Mouse (Mus musculus) ES-CJ7 (cell line): ENCODE measurements around the gene Arfip2.

Source experiments
- DNase-seq: peaks from one replicate; pipeline ENCODE4 v3.0.0; 2011; ENCODE audit warnings: low read depth, low spot score

The Arfip2 gene

GRCm38 (mm10) chr7:105640233-105640893 lies at the start of gene Arfip2, which contains the start of gene Gm45799:
Gene Arfip2 (minus strand): TSS chr7:105640416.
Gene Gm45799 (plus strand): TSS chr7:105640552.
- DNase-seq: peak; percentile 97

- peak; percentile 63 for DNase-seq
These were observed 45.5 kb upstream of the Arfip2 start for GRCm38 (mm10) chr7:105685541-105686197.

GRCm38 (mm10) chr7:105650639-105651435 lies 10.6 kb upstream of the Arfip2 start, which contains the start of gene Dnhd1:
Gene Dnhd1 (plus strand): TSS chr7:105650827.
- peak; percentile 90 for DNase-seq

- DNase-seq: no peak
These were observed 1.7 kb upstream of the Arfip2 start for GRCm38 (mm10) chr7:105641936-105642335.

GRCm38 (mm10) chr7:105640894-105641255 lies 659 bp upstream of the Arfip2 start:
- DNase-seq: no peak

DNA sequence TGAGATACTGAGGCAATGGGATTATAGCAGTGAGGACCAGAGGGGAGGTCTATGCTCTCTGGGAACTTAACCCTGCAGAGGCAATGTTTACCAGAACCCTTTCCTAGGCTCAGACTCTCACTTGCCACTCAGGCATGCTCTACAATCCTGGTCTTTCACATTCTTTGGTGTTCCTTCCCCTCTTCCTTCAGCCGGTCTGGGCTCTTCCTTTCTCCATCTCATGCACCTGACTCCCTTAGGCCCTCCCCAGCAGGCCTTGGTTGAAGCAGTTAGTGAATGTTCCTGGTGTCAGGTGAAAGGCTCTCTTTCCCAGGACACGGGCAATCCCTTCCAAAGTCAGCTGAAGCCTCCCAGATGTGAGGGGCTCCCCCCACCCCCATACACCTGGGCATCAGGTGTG lies 460 bp downstream of the Arfip2 start, which contains the start of gene Timm10b:
Gene Timm10b (plus strand): TSS at position 301 of the 400 bp plus-strand sequence.
- no peak for DNase-seq

- DNase-seq: no peak
These were observed 912 bp downstream of the Arfip2 start for GRCm38 (mm10) chr7:105639304-105639703.

- DNase-seq: no peak
These were observed 1.4 kb downstream of the Arfip2 start for GRCm38 (mm10) chr7:105638776-105639175.

- DNase-seq: no peak
These were observed 4.5 kb downstream of the Arfip2 start for GRCm38 (mm10) chr7:105635726-105636125.

GRCm38 (mm10) chr7:105634272-105634920 lies 5.8 kb downstream of the Arfip2 start:
- no peak for DNase-seq

GRCm38 (mm10) chr7:105633801-105634135 lies 6.4 kb downstream of the Arfip2 start:
- DNase-seq: no peak

DNA sequence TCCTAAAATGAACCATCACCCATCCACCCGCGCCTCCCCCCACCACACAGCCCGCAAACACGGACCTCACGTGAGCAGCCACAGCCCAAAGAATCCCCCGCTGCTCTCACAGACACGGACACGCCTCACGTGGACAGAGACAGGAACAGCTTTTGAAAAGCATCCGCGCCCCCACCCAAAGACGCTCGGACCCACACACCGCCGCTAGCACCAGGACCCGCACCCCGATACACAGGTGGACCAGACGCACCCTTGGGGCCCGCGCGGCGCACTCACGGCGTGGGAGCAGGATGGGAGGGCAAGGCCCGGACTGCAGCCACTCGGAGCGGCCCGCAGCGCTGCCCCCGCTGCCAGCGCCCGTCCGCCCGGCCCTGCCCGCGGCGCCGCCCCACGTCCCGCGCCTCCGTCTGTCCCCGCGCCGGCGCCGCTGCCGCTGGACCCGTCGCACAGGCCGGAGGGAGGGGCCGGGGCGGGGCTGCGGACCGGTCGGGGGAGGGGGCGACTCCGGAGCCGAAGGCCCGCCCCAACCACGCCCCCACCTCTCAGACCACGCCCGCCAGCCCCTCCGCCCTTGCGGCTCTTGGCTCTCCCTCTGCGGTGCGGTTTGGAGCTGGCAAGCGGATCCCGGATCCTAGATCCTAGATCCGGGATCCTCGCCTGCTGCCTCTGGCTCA lies 7.0 kb downstream of the Arfip2 start, which contains the start of gene Trim3:
Gene Trim3 (minus strand): TSS at position 445 of the 674 bp plus-strand sequence.
- peak; percentile 77 for DNase-seq

DNA sequence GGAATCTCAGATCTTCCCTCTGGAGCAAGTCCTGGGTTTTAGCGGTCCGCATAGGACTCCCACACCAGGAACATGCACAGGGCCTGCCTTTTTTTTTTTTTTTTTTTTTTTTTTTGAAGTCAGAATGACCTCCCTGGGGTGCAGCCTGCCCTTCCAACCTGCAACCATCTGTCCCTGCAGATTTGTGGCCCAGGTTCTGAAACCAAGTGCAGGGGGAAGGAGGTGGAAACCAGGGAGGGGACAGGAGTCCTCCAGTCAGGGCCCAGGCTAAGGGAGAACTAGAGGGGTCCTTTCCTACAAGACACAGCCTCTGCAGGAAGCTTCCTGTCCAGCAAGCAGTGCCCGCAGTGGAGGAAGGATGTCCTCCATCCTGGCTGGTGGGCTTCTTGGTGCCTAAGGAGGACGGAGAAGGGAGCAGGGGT lies 7.7 kb downstream of the Arfip2 start:
- DNase-seq: no peak

- no peak for DNase-seq
These were observed 11.6 kb downstream of the Arfip2 start for GRCm38 (mm10) chr7:105628633-105629032.

GRCm38 (mm10) chr7:105625397-105625796 lies 14.8 kb downstream of the Arfip2 start:
- no peak for DNase-seq

DNA sequence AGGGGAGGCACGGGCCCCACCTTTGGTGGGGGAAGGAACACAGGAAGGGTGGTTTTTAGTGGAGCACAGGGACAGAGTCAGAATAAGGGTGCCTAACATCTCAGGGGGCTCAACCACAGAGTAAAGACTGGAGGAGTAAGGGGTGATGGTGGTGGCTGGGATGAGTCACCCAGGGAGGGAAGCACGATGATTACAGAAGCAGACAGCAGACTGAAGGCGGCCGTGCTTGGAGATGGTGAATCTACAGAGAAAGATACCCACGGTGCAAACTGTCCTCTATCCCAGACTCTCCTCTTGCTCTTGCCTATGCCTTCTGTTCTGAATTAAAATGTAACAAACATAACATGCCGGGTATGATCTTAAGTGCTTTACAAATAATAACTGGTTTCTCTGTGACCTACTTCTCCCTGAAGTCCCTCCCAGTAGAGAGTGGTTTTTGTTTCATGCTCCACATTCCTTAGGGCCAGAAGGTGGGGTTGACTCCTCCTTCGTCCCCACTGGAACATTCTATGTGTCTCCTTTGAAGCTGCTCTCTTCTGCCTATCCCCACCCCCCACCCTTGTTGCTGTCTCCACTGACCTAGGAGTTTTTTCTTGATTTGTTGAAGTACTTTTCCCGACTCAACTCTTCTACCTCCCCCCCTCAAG lies 18.4 kb downstream of the Arfip2 start:
- DNase-seq: no peak

GRCm38 (mm10) chr7:105621053-105621452 lies 19.2 kb downstream of the Arfip2 start:
- no peak for DNase-seq

DNA sequence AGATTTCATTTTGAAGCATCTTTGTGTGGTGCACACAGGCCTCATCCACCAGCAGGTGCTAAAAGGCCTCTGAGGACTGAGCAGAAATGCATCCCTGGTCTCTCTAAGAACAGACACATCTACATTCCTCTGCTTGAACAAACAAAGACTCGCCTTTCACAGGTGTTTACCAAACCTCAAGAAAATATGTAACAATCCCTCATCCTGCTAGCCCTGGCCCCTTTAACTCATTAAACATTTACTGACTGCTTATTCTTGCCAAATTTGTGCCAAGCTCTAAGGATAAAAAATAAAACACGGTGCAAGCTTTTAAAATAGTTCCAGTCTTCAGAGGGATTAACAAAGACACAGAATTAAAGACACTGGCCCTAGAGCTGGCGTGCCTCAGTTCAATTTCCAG lies 20.5 kb downstream of the Arfip2 start:
- no peak for DNase-seq

- no peak for DNase-seq
These were observed 22.4 kb downstream of the Arfip2 start for GRCm38 (mm10) chr7:105617810-105618209.

- no peak for DNase-seq
These were observed 23.7 kb downstream of the Arfip2 start for GRCm38 (mm10) chr7:105616561-105616960.

DNA sequence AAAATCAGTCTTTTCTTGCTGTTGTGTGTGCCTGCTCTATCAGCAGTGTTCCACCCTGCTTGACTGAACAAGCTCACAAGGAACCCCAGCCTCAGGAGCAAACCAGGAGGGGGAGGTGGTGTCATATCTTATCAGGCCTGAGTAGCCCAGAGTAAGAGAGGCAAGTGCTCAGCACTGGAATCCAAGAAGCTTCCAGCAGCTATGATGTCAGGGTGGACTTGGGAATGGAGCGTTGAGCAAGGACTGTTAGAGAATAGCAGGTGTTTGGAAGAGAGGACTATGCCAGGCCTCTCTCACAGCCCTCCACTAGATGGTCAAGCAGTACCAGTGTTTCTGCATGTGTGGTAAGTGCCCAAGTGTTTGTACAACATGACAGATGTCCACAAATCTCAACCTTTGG lies 24.5 kb downstream of the Arfip2 start:
- no peak for DNase-seq
